Mouse (Mus musculus) layer of hippocampus, adult 9-11 months (tissue): Measurements from ENCODE around the gene Adarb1.

Experiments
- DNase-seq: peaks from one replicate; pipeline ENCODE4 v3.0.0; 2022

Adarb1 gene

GRCm38 (mm10) chr10:77258704-77259621 lies 159.1 kb downstream of the Adarb1 start, which contains the start of gene Pofut2:
Pofut2 (plus strand) TSS chr10:77259218.
- DNase-seq: peak; percentile 96

GRCm38 (mm10) chr10:77258041-77258590 lies 160.0 kb downstream of the Adarb1 start:
- no peak for DNase-seq

- DNase-seq: no peak
Measured at GRCm38 (mm10) chr10:77255676-77256075, 162.4 kb downstream of the Adarb1 start.

- DNase-seq: no peak
Measured at GRCm38 (mm10) chr10:77255231-77255630, 162.8 kb downstream of the Adarb1 start.

- peak; percentile 69 for DNase-seq
Measured at GRCm38 (mm10) chr10:77252790-77253189, 165.3 kb downstream of the Adarb1 start.

- DNase-seq: no peak
Measured at GRCm38 (mm10) chr10:77251784-77252539, 166.1 kb downstream of the Adarb1 start.

- DNase-seq: no peak
Measured at GRCm38 (mm10) chr10:77251223-77251783, 166.8 kb downstream of the Adarb1 start.

- DNase-seq: no peak
Measured at GRCm38 (mm10) chr10:77247707-77248106, 170.4 kb downstream of the Adarb1 start.

GRCm38 (mm10) chr10:77247048-77247447 lies 171.0 kb downstream of the Adarb1 start:
- no peak for DNase-seq

GRCm38 (mm10) chr10:77244777-77245176 lies 173.3 kb downstream of the Adarb1 start:
- no peak for DNase-seq

GRCm38 (mm10) chr10:77243572-77244161 lies 174.4 kb downstream of the Adarb1 start:
- peak; percentile 38 for DNase-seq

GRCm38 (mm10) chr10:77242871-77243270 lies 175.2 kb downstream of the Adarb1 start:
- DNase-seq: no peak

- DNase-seq: no peak
Measured at GRCm38 (mm10) chr10:77242396-77242795, 175.7 kb downstream of the Adarb1 start.

GRCm38 (mm10) chr10:77240764-77241163 lies 177.3 kb downstream of the Adarb1 start:
- DNase-seq: no peak
